Mouse (Mus musculus) limb, embryonic 12.5 days (tissue): ENCODE measurements at regions not wholly inside any gene's neighbourhood (a gene's known extent, or its start where the extent isn't known, plus 50 kb on each side); places are given as distances from the start of the nearest gene placed in this dataset.
"Not testable (repeated sequence)": the region's sequence is repeated elsewhere in the genome, so short reads cannot be mapped to it uniquely, and the experiment has no call there.

Experiments used
- ATAC-seq: fragments of 200-750 bp; cut with Nextera tagmentation; 2 replicates; pipeline ENCODE4 v1.8.0; 2017; ENCODE audit warnings: low read depth, moderate TSS enrichment; ENCODE audit not compliant: insufficient number of reproducible peaks, insufficient read depth, low FRiP score, low TSS enrichment
- H3K27ac ChIP-seq: fragments of 300-500 bp; sonication (generic); 2 replicates; pipeline ENCODE4 v1.5.1; 2016; ENCODE audit warnings: mild to moderate bottlenecking, moderate library complexity
- H3K27me3 ChIP-seq: fragments of 300-500 bp; sonication (generic); 2 replicates; pipeline ENCODE4 v1.6.1; 2016; ENCODE audit warnings: mild to moderate bottlenecking, moderate library complexity
- H3K36me3 ChIP-seq: fragments of 300-500 bp; sonication (generic); 2 replicates; pipeline ENCODE4 v1.6.1; 2016; ENCODE audit warnings: mild to moderate bottlenecking, moderate library complexity
- H3K4me1 ChIP-seq: fragments of 300-500 bp; sonication (generic); replicated peaks from 2 replicates; pipeline ENCODE4 v1.6.1; 2016
- H3K4me2 ChIP-seq: fragments of 300-500 bp; sonication (generic); 2 replicates; pipeline ENCODE4 v1.6.1; 2016; ENCODE audit warnings: mild to moderate bottlenecking, moderate library complexity
- H3K4me3 ChIP-seq: fragments of 300-500 bp; sonication (generic); replicated peaks from 2 replicates; pipeline ENCODE4 v1.5.1; 2016; ENCODE audit warnings: mild to moderate bottlenecking
- H3K9ac ChIP-seq: fragments of 300-500 bp; sonication (generic); replicated peaks from 2 replicates; pipeline ENCODE4 v1.6.1; 2016; ENCODE audit warnings: mild to moderate bottlenecking, moderate library complexity
- H3K9me3 ChIP-seq: fragments of 300-500 bp; sonication (generic); 2 replicates; pipeline ENCODE4 v1.6.1; 2016; ENCODE audit warnings: mild to moderate bottlenecking, moderate library complexity
- WGBS: fragments of 180-500 bp; shearing (Covaris S2); methylation state at CpG from one replicate; pipeline ENCODE4 v1.1.7; 2016; 5-methylcytosine and 5-hydroxymethylcytosine counted together

DNA sequence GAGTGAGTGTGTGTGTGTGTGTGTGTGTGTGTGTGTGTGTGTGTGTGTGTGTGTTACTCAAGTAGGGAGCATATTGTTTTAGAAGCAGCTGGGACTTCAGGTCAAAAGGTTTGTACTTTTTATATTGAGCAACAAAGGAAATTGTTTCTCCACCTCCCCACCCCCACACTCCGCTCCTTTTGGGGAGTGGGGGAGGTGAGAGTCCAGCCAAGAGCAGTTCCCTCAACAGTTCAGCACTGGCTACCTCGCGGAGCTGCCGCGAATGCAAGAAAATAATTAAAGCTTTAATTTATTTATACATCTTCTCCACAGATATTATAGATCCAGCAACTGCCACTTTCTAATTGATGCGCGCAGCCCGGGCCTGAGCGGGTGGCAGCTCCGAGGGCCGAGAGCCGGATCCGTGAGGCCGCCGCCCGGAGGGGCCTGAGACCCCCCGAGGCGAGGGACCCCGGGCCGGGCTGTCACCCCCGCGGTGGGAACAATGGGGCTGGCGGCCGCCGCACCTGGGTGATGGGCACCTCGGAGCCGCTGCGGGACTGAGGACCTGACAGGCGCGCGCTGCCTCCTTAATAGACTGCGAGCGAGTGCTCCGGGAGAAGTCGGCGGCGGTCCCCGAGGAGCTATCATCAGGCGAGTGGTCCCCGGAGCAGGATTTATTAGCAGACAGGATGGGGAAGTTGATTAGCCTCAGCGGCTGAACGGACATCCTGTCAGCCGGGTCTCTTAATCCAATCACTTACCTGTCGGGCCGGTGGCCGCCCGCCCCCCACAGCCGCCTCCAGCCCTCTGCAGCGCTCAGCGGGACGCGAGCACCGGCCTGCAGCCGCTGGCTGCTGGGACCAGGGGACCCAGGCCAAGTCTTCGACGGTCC, 124.4 kb downstream of the Melk start:
- no peaks in the 10 kb centered on the region for H3K9me3 ChIP-seq
- no peak for ATAC-seq
- H3K4me1 ChIP-seq, result peaks cover 10% of the 10 kb centered on the region
- H3K4me3 ChIP-seq, result peak overlapping the region; percentile 50
- H3K9ac ChIP-seq, result peak overlapping the region; percentile 55
- no peaks in the 10 kb centered on the region for H3K36me3 ChIP-seq
- peaks cover 74% of the 10 kb centered on the region for H3K27me3 ChIP-seq
- peak overlapping the region; percentile 96 for H3K4me2 ChIP-seq
- under 1% methylated on average over 56 of the region's 56 CpGs for WGBS
- H3K27ac ChIP-seq, result no peak overlapping the region

DNA sequence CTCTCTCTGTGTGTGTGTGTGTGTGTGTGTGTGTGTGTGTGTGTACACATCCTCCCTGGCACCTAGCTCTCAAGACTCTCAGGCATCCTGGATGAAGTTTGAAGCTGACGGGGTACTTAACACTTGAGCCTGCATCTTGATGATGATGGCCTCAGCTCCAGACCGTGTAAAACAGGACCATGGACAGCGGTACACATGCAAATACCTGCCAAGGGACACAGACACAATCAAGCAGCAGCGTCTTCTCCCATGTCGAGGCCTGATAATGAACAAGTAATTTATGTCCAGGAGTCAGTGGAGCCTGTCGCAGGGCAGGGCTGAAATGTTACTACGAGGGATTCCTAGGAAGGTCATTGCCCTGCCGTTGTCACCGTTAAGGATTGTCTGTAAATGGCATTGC, 133.9 kb downstream of the Melk start:
- Histone ChIP-seq H3K9me3 (no peaks in the 10 kb centered on the region), H3K4me3 (no peak overlapping the region), H3K4me1 (no peaks in the 10 kb centered on the region), H3K36me3 (no peaks in the 10 kb centered on the region), H3K9ac (no peak overlapping the region), H3K27me3 (peaks cover 5% of the 10 kb centered on the region), H3K27ac (no peak overlapping the region), H3K4me2 (no peak overlapping the region)
- WGBS, result 32% methylated on average over 9 of the region's 9 CpGs
- ATAC-seq, result no peak

DNA sequence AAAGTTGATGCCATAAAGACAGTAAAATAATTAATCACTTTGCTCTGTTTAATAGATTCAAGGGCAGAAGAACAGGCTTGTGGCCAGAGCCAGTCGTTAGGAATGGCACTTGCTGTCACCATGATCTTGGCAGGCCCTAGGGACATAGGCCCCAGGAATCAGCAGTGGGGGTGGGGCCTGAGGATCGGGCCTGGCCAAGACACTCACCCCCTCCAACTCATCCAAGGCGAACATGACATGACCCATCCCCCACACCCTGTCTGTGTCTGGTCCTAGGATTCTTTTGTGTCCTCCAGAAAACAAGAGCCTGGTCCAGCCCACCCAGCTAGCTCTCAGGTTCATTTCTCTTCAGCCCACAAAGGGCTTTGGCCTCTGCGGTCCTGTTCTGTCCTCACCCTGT, 144.8 kb downstream of the Melk start:
- H3K4me1 ChIP-seq, result no peaks in the 10 kb centered on the region
- H3K4me2 ChIP-seq, result no peak overlapping the region
- no peak for ATAC-seq
- H3K27me3 ChIP-seq, result no peaks in the 10 kb centered on the region
- H3K9ac ChIP-seq, result no peak overlapping the region
- no peaks in the 10 kb centered on the region for H3K9me3 ChIP-seq
- H3K4me3 ChIP-seq, result no peak overlapping the region
- no peak overlapping the region for H3K27ac ChIP-seq
- WGBS, result 45% methylated on average over 4 of the region's 4 CpGs
- H3K36me3 ChIP-seq, result no peaks in the 10 kb centered on the region

DNA sequence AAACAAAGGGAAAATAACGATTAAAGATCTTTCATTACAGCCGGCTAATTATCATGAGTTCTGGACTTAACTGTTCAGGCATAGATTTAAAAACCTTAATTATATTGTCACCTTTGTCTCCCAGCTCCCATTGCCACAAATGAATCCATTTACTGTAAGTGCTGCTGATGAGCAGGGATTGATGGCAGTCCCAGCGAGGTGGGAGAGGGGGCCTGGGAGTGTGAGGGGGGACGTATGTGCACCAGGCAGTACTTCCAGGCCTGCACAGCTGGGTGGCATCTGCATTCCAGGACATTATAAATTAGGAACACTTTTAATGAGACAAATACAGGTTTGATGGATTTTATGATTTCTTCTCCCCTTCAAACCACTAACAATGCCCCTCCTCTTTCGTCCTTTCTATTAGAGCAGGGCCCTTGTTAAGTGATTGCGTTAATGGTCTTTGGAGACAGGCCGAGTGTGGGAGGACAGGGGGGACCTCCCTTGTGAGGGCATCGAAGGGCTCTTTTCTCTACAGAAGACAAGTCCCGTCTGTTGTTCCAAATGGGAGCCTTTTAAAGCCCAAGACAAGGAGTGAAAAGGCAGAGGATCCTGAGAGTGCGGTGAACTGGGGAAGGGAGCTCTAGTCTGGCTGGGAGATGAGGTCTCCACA, 150.3 kb downstream of the Melk start:
- H3K9me3 ChIP-seq, result peaks cover 6% of the 10 kb centered on the region; the same call in 1 of the 2 replicates
- WGBS, result 42% methylated on average over 10 of the region's 10 CpGs
- ATAC-seq, result no peak

DNA sequence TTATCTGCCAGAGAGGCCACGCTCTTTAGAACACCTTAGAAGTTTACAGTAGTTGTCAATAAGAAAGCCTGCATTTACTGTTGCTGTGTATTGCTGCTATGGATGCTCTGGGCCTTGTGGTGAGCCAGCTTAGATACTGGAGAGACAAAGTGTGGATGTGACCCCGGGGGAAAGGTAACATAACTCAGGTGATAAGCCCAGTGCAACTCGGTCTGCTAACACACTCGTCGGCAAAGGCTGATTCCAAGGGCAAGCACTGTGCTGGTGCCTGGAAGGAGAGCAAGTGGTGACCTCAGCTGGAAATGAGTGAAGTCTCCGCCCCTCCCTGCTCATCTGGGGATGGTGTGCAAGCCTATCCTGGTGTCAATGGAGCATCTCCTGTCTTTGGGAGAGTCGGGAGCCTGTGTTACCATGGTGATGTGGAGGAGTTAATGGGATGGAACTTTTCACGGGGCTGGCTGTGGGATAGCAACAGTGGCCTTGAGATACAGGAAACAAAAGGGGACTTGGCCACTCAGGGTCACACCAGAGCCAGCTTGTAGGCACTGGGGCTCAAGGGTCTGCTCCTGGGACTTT, 151.5 kb downstream of the Melk start:
- Histone ChIP-seq H3K9me3 (peaks cover 6% of the 10 kb centered on the region; the same call in 1 of the 2 replicates), H3K27ac (no peak overlapping the region), H3K9ac (no peak overlapping the region), H3K27me3 (no peaks in the 10 kb centered on the region), H3K4me3 (no peak overlapping the region), H3K36me3 (no peaks in the 10 kb centered on the region), H3K4me1 (no peaks in the 10 kb centered on the region), H3K4me2 (no peak overlapping the region)
- no peak for ATAC-seq
- WGBS, result 67% methylated on average over 8 of the region's 8 CpGs

More for the DNA sequence above, 150.3 kb downstream of the Melk start:
- Histone ChIP-seq H3K27me3 (no peaks in the 10 kb centered on the region), H3K27ac (no peak overlapping the region), H3K9ac (no peak overlapping the region), H3K36me3 (no peaks in the 10 kb centered on the region), H3K4me1 (no peaks in the 10 kb centered on the region), H3K4me2 (no peak overlapping the region), H3K4me3 (no peak overlapping the region)

DNA sequence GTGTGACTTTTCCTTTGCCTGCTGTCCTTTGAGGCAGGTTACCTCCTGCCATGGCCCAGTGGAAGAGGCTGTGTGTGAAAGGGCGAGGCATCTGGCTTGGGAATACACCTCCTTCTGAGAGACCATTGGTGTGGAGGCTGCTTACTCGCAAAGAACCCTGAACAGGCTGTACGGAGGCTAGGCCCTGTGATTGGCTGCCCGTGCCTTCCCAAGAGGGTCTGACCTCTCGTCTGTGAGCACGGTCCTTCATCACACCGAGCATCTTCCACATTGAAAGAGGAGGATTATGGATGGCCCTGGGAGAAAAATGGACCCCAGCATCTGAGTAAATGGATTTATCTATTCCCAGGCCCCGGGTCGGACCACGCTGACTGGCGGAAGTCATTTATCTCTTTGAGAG, 152.9 kb downstream of the Melk start:
- WGBS, result 85% methylated on average over 11 of the region's 11 CpGs
- no peak overlapping the region for H3K27ac ChIP-seq
- H3K4me1 ChIP-seq, result no peaks in the 10 kb centered on the region
- ATAC-seq, result no peak
- no peak overlapping the region for H3K9ac ChIP-seq
- no peak overlapping the region for H3K4me2 ChIP-seq
- H3K27me3 ChIP-seq, result no peaks in the 10 kb centered on the region
- H3K4me3 ChIP-seq, result no peak overlapping the region
- H3K36me3 ChIP-seq, result no peaks in the 10 kb centered on the region
- H3K9me3 ChIP-seq, result peaks cover 6% of the 10 kb centered on the region; the same call in 1 of the 2 replicates

DNA sequence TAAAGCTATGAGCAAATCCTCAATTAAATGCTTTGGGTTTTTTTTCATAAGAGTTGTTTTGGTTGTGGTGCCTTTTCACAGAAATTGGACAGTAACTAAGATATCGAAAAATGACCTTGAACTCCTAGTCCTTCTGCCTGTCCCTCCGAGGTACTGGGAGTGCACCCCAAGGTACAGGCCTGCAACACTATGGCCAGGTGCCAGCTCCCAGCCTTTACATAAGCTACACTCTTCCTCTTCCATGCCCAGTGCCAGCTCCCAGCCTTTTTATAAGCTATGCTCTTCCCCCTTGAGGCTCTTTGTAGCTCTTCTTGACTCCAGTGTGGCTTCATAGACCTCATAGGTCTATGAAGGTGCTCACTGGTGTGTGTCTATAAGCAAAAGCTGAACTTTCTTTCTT, 155.2 kb downstream of the Melk start:
- H3K4me1 ChIP-seq, result no peaks in the 10 kb centered on the region
- 94% methylated on average over 2 of the region's 2 CpGs for WGBS
- no peak overlapping the region for H3K4me2 ChIP-seq
- H3K27ac ChIP-seq, result no peak overlapping the region
- H3K27me3 ChIP-seq, result no peaks in the 10 kb centered on the region
- peaks cover 6% of the 10 kb centered on the region; the same call in 1 of the 2 replicates for H3K9me3 ChIP-seq
- no peak for ATAC-seq
- H3K36me3 ChIP-seq, result no peaks in the 10 kb centered on the region
- H3K4me3 ChIP-seq, result no peak overlapping the region
- no peak overlapping the region for H3K9ac ChIP-seq

DNA sequence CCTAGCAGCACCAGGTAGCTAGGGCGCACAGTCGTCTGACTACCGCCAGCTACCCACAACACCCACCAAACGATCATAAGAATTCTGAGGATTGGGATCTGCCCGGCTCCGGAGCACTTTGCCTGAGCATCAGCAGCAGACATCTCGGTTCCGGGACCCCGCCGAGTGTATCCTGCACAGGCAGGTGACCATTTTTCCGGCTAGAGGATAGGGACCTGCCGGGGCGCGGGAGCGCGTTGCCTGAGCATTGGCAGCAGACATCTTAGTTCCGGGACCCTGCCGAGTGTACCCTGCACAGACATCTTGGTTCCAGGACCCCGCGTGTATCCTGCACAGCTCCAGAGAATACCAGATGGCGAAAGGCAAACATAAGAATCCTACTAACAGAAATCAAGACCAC, 172.8 kb downstream of the Melk start:
- not testable (repeated sequence) for H3K27ac ChIP-seq, ATAC-seq, H3K9me3 ChIP-seq, H3K9ac ChIP-seq, H3K4me2 ChIP-seq, H3K4me1 ChIP-seq, H3K4me3 ChIP-seq, H3K36me3 ChIP-seq, H3K27me3 ChIP-seq
- 87% methylated on average over 21 of the region's 21 CpGs for WGBS
